Mouse (Mus musculus): ENCODE measurements at regions not wholly inside any gene's neighbourhood (a gene's known extent, or its start where the extent isn't known, plus 50 kb on each side); places are given as distances from the start of the nearest gene placed in this dataset.

- Histone ChIP-seq H3K9ac (replicated peaks; ENCODE audit: low read depth, low read length) (no peak overlapping the region), H3K27me3 (replicated peaks; ENCODE audit: control insufficient read depth, insufficient read depth, low read length) (no peaks in the 10 kb centered on the region), H3K9me3 (ENCODE audit: control insufficient read depth, low read length) (no peaks in the 10 kb centered on the region), H3K4me3 (replicated peaks; ENCODE audit: low read length) (no peak overlapping the region), H3K4me2 (ENCODE audit: low read length) (no peak overlapping the region), H3K4me1 (replicated peaks; ENCODE audit: control insufficient read depth, insufficient read depth, low read length) (peaks cover 6% of the 10 kb centered on the region), H3K27ac (ENCODE audit: low read length) (no peak overlapping the region), H3K36me3 (ENCODE audit: control insufficient read depth, insufficient read depth) (no peaks in the 10 kb centered on the region)
- 16% methylated on average over 6 of the region's 6 CpGs for WGBS
- peak; percentile 78 for ATAC-seq
These were observed 89.3 kb upstream of the Fam98a start for GRCm38 (mm10) chr17:75641010-75641498.

- Histone ChIP-seq H3K4me1 (replicated peaks; ENCODE audit: control insufficient read depth, insufficient read depth, low read length) (peaks cover 6% of the 10 kb centered on the region), H3K9ac (replicated peaks; ENCODE audit: low read depth, low read length) (no peak overlapping the region), H3K36me3 (ENCODE audit: control insufficient read depth, insufficient read depth) (no peaks in the 10 kb centered on the region), H3K4me3 (replicated peaks; ENCODE audit: low read length) (no peak overlapping the region), H3K27ac (ENCODE audit: low read length) (no peak overlapping the region), H3K4me2 (ENCODE audit: low read length) (no peak overlapping the region), H3K27me3 (replicated peaks; ENCODE audit: control insufficient read depth, insufficient read depth, low read length) (no peaks in the 10 kb centered on the region), H3K9me3 (ENCODE audit: control insufficient read depth, low read length) (no peaks in the 10 kb centered on the region)
- ATAC-seq, result peak; percentile 41
- WGBS, result 56% methylated on average over 5 of the region's 5 CpGs
These were observed 88.8 kb upstream of the Fam98a start for GRCm38 (mm10) chr17:75640575-75640974.

GRCm38 (mm10) chr17:75629857-75630256, 78.1 kb upstream of the Fam98a start:
- WGBS, result 66% methylated on average over 4 of the region's 4 CpGs
- H3K9ac ChIP-seq (replicated peaks; ENCODE audit: low read depth, low read length), result no peak overlapping the region
- peak; percentile 68 for ATAC-seq

GRCm38 (mm10) chr17:75619472-75619871, 67.7 kb upstream of the Fam98a start:
- Histone ChIP-seq H3K36me3 (ENCODE audit: control insufficient read depth, insufficient read depth) (no peaks in the 10 kb centered on the region), H3K9ac (replicated peaks; ENCODE audit: low read depth, low read length) (no peak overlapping the region), H3K4me2 (ENCODE audit: low read length) (no peak overlapping the region), H3K4me1 (replicated peaks; ENCODE audit: control insufficient read depth, insufficient read depth, low read length) (no peaks in the 10 kb centered on the region), H3K27me3 (replicated peaks; ENCODE audit: control insufficient read depth, insufficient read depth, low read length) (no peaks in the 10 kb centered on the region), H3K27ac (ENCODE audit: low read length) (no peak overlapping the region), H3K9me3 (ENCODE audit: control insufficient read depth, low read length) (no peaks in the 10 kb centered on the region), H3K4me3 (replicated peaks; ENCODE audit: low read length) (no peak overlapping the region)
- WGBS, result 64% methylated on average over 3 of the region's 3 CpGs
- no peak for ATAC-seq

More at GRCm38 (mm10) chr17:75629857-75630256, 78.1 kb upstream of the Fam98a start:
- Histone ChIP-seq H3K4me1 (replicated peaks; ENCODE audit: control insufficient read depth, insufficient read depth, low read length) (no peaks in the 10 kb centered on the region), H3K4me2 (ENCODE audit: low read length) (no peak overlapping the region), H3K9me3 (ENCODE audit: control insufficient read depth, low read length) (no peaks in the 10 kb centered on the region), H3K27ac (ENCODE audit: low read length) (no peak overlapping the region), H3K27me3 (replicated peaks; ENCODE audit: control insufficient read depth, insufficient read depth, low read length) (no peaks in the 10 kb centered on the region), H3K4me3 (replicated peaks; ENCODE audit: low read length) (no peak overlapping the region), H3K36me3 (ENCODE audit: control insufficient read depth, insufficient read depth) (no peaks in the 10 kb centered on the region)

GRCm38 (mm10) chr17:75618514-75618913, 66.8 kb upstream of the Fam98a start:
- no peak for ATAC-seq
- no peaks in the 10 kb centered on the region for H3K36me3 ChIP-seq (ENCODE audit: control insufficient read depth, insufficient read depth)
- no peaks in the 10 kb centered on the region for H3K9me3 ChIP-seq (ENCODE audit: control insufficient read depth, low read length)
- H3K9ac ChIP-seq (replicated peaks; ENCODE audit: low read depth, low read length), result no peak overlapping the region
- no peaks in the 10 kb centered on the region for H3K27me3 ChIP-seq (replicated peaks; ENCODE audit: control insufficient read depth, insufficient read depth, low read length)
- no peak overlapping the region for H3K4me2 ChIP-seq (ENCODE audit: low read length)
- no peak overlapping the region for H3K27ac ChIP-seq (ENCODE audit: low read length)
- H3K4me1 ChIP-seq (replicated peaks; ENCODE audit: control insufficient read depth, insufficient read depth, low read length), result no peaks in the 10 kb centered on the region
- WGBS, result 96% methylated on average over 3 of the region's 3 CpGs
- no peak overlapping the region for H3K4me3 ChIP-seq (replicated peaks; ENCODE audit: low read length)

GRCm38 (mm10) chr17:75617280-75617679, 65.5 kb upstream of the Fam98a start:
- H3K4me1 ChIP-seq (replicated peaks; ENCODE audit: control insufficient read depth, insufficient read depth, low read length), result no peaks in the 10 kb centered on the region
- 7% methylated on average over 6 of the region's 6 CpGs for WGBS
- H3K4me2 ChIP-seq (ENCODE audit: low read length), result peak overlapping the region; percentile 33

GRCm38 (mm10) chr17:75615335-75615734, 63.6 kb upstream of the Fam98a start:
- H3K4me3 ChIP-seq (replicated peaks; ENCODE audit: low read length), result no peak overlapping the region
- WGBS, result 82% methylated on average over 2 of the region's 2 CpGs
- no peaks in the 10 kb centered on the region for H3K27me3 ChIP-seq (replicated peaks; ENCODE audit: control insufficient read depth, insufficient read depth, low read length)
- no peak overlapping the region for H3K27ac ChIP-seq (ENCODE audit: low read length)
- H3K4me1 ChIP-seq (replicated peaks; ENCODE audit: control insufficient read depth, insufficient read depth, low read length), result no peaks in the 10 kb centered on the region
- no peaks in the 10 kb centered on the region for H3K36me3 ChIP-seq (ENCODE audit: control insufficient read depth, insufficient read depth)
- no peak overlapping the region for H3K9ac ChIP-seq (replicated peaks; ENCODE audit: low read depth, low read length)
- no peaks in the 10 kb centered on the region for H3K9me3 ChIP-seq (ENCODE audit: control insufficient read depth, low read length)
- no peak for ATAC-seq
- H3K4me2 ChIP-seq (ENCODE audit: low read length), result no peak overlapping the region

More at GRCm38 (mm10) chr17:75617280-75617679, 65.5 kb upstream of the Fam98a start:
- peak; percentile 84 for ATAC-seq
- no peak overlapping the region for H3K9ac ChIP-seq (replicated peaks; ENCODE audit: low read depth, low read length)
- no peaks in the 10 kb centered on the region for H3K36me3 ChIP-seq (ENCODE audit: control insufficient read depth, insufficient read depth)
- H3K27ac ChIP-seq (ENCODE audit: low read length), result no peak overlapping the region
- no peak overlapping the region for H3K4me3 ChIP-seq (replicated peaks; ENCODE audit: low read length)
- H3K9me3 ChIP-seq (ENCODE audit: control insufficient read depth, low read length), result no peaks in the 10 kb centered on the region
- no peaks in the 10 kb centered on the region for H3K27me3 ChIP-seq (replicated peaks; ENCODE audit: control insufficient read depth, insufficient read depth, low read length)

GRCm38 (mm10) chr17:75603417-75604086, 51.8 kb upstream of the Fam98a start:
- no peak overlapping the region for H3K4me2 ChIP-seq (ENCODE audit: low read length)
- no peaks in the 10 kb centered on the region for H3K4me1 ChIP-seq (replicated peaks; ENCODE audit: control insufficient read depth, insufficient read depth, low read length)
- WGBS, result 29% methylated on average over 4 of the region's 4 CpGs
- no peaks in the 10 kb centered on the region for H3K9me3 ChIP-seq (ENCODE audit: control insufficient read depth, low read length)
- no peak for ATAC-seq
- H3K27me3 ChIP-seq (replicated peaks; ENCODE audit: control insufficient read depth, insufficient read depth, low read length), result no peaks in the 10 kb centered on the region
- H3K4me3 ChIP-seq (replicated peaks; ENCODE audit: low read length), result no peak overlapping the region
- no peaks in the 10 kb centered on the region for H3K36me3 ChIP-seq (ENCODE audit: control insufficient read depth, insufficient read depth)
- no peak overlapping the region for H3K9ac ChIP-seq (replicated peaks; ENCODE audit: low read depth, low read length)
- no peak overlapping the region for H3K27ac ChIP-seq (ENCODE audit: low read length)

Measured in forebrain, embryonic 16.5 days (tissue).